Mouse (Mus musculus): ENCODE data around the gene Gm26992.

DNA sequence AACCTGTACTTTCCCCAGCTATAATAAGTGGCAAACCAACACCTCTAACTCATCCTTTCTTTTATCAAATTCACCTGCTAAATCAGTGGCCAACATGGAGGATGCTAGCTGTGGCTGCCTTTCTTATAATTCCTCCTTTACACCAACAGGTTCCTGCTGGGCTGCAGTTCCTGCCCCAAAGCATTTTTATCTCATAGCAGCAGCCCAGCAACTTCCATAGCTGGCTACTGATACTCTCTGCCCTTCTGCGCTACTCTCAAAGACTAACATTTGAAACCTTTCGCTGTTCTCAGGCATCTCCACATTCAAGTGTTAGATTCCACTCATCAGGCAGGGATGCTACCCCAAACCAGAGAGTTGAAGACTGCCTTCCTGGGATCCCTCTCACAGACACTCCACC is 97.0 kb downstream of the Gm26992 start:
- TF ChIP-seq ZC3H11A (IDR thresholded peaks at IDR 0.05; ENCODE audit: borderline replicate concordance, low read depth, low read length) (no peak), HCFC1 (IDR thresholded peaks at IDR 0.05; ENCODE audit: borderline replicate concordance, insufficient read depth, low read length) (no peak), CHD2 (IDR thresholded peaks at IDR 0.05; ENCODE audit: low read depth, low read length) (no peak)

Data from ES-E14 (cell line).